8 mouse cellular contexts compared by ENCODE assay signal in genomic region chr11:75655621-75656545, GRCm38 (mm10). TPM values are rescaled to one million over a fixed set of nuclear protein-coding genes. Genes with fewer than 3 reads are reported as not detected.
DNase-seq lines count a peak whose midpoint lies in the region; ATAC-seq and TF ChIP-seq lines count a peak whose summit lies in the region.

No protein-coding gene starts in this region.

- peak overlapping the region; percentile 81 for H3K27ac ChIP-seq in embryonic facial prominence, embryonic 10.5 days (replicated peaks)
- peak overlapping the region; percentile 84 for H3K27ac ChIP-seq in kidney, adult 2 months (ENCODE audit: insufficient read depth, low read depth, low read length)
- H3K27ac ChIP-seq in liver, embryonic 15.5 days (replicated peaks) = peak overlapping the region; percentile 89
- H3K27ac ChIP-seq in neural tube, embryonic 12.5 days = no peak overlapping the region
- peak overlapping the region; percentile 97 for H3K27ac ChIP-seq in stomach, postnatal 0 days (replicated peaks)

- peak; percentile 92 for DNase-seq in 3134 (ENCODE audit: extremely low read depth, insufficient read length, low spot score)
- DNase-seq in adrenal gland, adult (ENCODE audit: inconsistent age in 2 of 2, low spot score in 1 of 2) = peak; percentile 90 to 97
- DNase-seq in embryonic facial prominence, embryonic 10.5 days (ENCODE audit: low spot score) = peak; percentile 79
- DNase-seq in heart, adult 8-10 months (ENCODE audit: low spot score) = peak; percentile 87
- DNase-seq in kidney, adult 2 months = peak; percentile 89
- DNase-seq in stomach, postnatal 0 days (ENCODE audit: low spot score) = peak; percentile 88

- no peak for TF ChIP-seq EP300 in stomach, postnatal 0 days (optimal IDR thresholded peaks at IDR 0.05)

- ATAC-seq in liver, embryonic 15.5 days (ENCODE audit: insufficient read depth) = peak; percentile 29
- ATAC-seq in neural tube, embryonic 12.5 days (ENCODE audit: low FRiP score, low read depth) = no peak
- peak; percentile 64 for ATAC-seq in stomach, postnatal 0 days (ENCODE audit: low FRiP score, low TSS enrichment)

- H3K9ac ChIP-seq in liver, embryonic 15.5 days = peak overlapping the region; percentile 81
- peak overlapping the region; percentile 73 for H3K9ac ChIP-seq in neural tube, embryonic 12.5 days
- peak overlapping the region; percentile 93 for H3K9ac ChIP-seq in stomach, postnatal 0 days (ENCODE audit: low read length)

- peak overlapping the region; percentile 69 for H3K4me3 ChIP-seq in embryonic facial prominence, embryonic 10.5 days
- H3K4me3 ChIP-seq in kidney, adult 2 months (ENCODE audit: insufficient read depth, low read depth, low read length) = peak overlapping the region; percentile 78
- H3K4me3 ChIP-seq in liver, embryonic 15.5 days (replicated peaks) = peak overlapping the region; percentile 83
- H3K4me3 ChIP-seq in neural tube, embryonic 12.5 days = peak overlapping the region; percentile 50
- peak overlapping the region; percentile 86 for H3K4me3 ChIP-seq in stomach, postnatal 0 days (ENCODE audit: low read depth, low read length)

- H3K9me3 ChIP-seq in embryonic facial prominence, embryonic 10.5 days = no peaks in the 10 kb centered on the region
- H3K9me3 ChIP-seq in liver, embryonic 15.5 days (replicated peaks) = no peaks in the 10 kb centered on the region
- H3K9me3 ChIP-seq in neural tube, embryonic 12.5 days = no peaks in the 10 kb centered on the region
- H3K9me3 ChIP-seq in stomach, postnatal 0 days (ENCODE audit: control insufficient read depth, low read length) = no peaks in the 10 kb centered on the region

- H3K36me3 ChIP-seq in embryonic facial prominence, embryonic 10.5 days (replicated peaks) = peaks cover 22% of the 10 kb centered on the region
- no peaks in the 10 kb centered on the region; the same call in 1 of the 2 replicates for H3K36me3 ChIP-seq in kidney, adult 2 months (ENCODE audit: control insufficient read depth, insufficient read depth, low read length)
- H3K36me3 ChIP-seq in liver, embryonic 15.5 days (replicated peaks) = peaks cover 35% of the 10 kb centered on the region
- H3K36me3 ChIP-seq in neural tube, embryonic 12.5 days = peaks cover 9% of the 10 kb centered on the region; the same call in 1 of the 2 replicates
- peaks cover 15% of the 10 kb centered on the region for H3K36me3 ChIP-seq in stomach, postnatal 0 days (ENCODE audit: control insufficient read depth, insufficient read depth, low read length)

- no peak for TF ChIP-seq CTCF in kidney, adult 2 months (conservative IDR thresholded peaks at IDR 0.05; ENCODE audit: insufficient read depth, insufficient read length, low read depth, low read length)
- no peak for TF ChIP-seq CTCF in stomach, postnatal 0 days (IDR thresholded peaks at IDR 0.05; ENCODE audit: low read depth)

- H3K27me3 ChIP-seq in embryonic facial prominence, embryonic 10.5 days (replicated peaks; ENCODE audit: low read depth, poor library complexity, severe bottlenecking) = peaks cover 54% of the 10 kb centered on the region
- no peaks in the 10 kb centered on the region for H3K27me3 ChIP-seq in kidney, adult 2 months (replicated peaks; ENCODE audit: control insufficient read depth, insufficient read depth, low read length)
- H3K27me3 ChIP-seq in liver, embryonic 15.5 days = no peaks in the 10 kb centered on the region
- H3K27me3 ChIP-seq in neural tube, embryonic 12.5 days (replicated peaks) = peaks cover 37% of the 10 kb centered on the region
- no peaks in the 10 kb centered on the region for H3K27me3 ChIP-seq in stomach, postnatal 0 days (ENCODE audit: control insufficient read depth, insufficient read depth, low read length)

- TF ChIP-seq POLR2A in kidney, adult 2 months (IDR thresholded peaks at IDR 0.05; ENCODE audit: low read depth, low read length) = no peak

- H3K4me2 ChIP-seq in liver, embryonic 15.5 days = peak overlapping the region; percentile 100
- peak overlapping the region; percentile 95 for H3K4me2 ChIP-seq in neural tube, embryonic 12.5 days (replicated peaks)
- H3K4me2 ChIP-seq in stomach, postnatal 0 days (replicated peaks; ENCODE audit: low read depth) = peak overlapping the region; percentile 84

- WGBS in embryonic facial prominence, embryonic 10.5 days = 2% methylated on average over 78 of the region's 78 CpGs
- 2% methylated on average over 74 of the region's 78 CpGs for WGBS in kidney, adult 2 months
- WGBS in liver, embryonic 15.5 days (ENCODE audit: insufficient replicate concordance) = under 1% methylated on average over 78 of the region's 78 CpGs
- WGBS in neural tube, embryonic 12.5 days = 2% methylated on average over 78 of the region's 78 CpGs
- 1% methylated on average over 68 of the region's 78 CpGs for WGBS in stomach, postnatal 0 days

- peaks cover 62% of the 10 kb centered on the region for H3K4me1 ChIP-seq in embryonic facial prominence, embryonic 10.5 days
- peaks cover 36% of the 10 kb centered on the region for H3K4me1 ChIP-seq in kidney, adult 2 months (ENCODE audit: control insufficient read depth, insufficient read depth, low read length)
- H3K4me1 ChIP-seq in liver, embryonic 15.5 days (replicated peaks) = peaks cover 74% of the 10 kb centered on the region
- peaks cover 36% of the 10 kb centered on the region for H3K4me1 ChIP-seq in neural tube, embryonic 12.5 days
- peaks cover 13% of the 10 kb centered on the region for H3K4me1 ChIP-seq in stomach, postnatal 0 days (replicated peaks; ENCODE audit: control insufficient read depth, insufficient read depth)

RNA-seq across cellular contexts. Expression of gene Myo1c, which starts 5.6 kb away (rescaled TPM):
- polyA plus RNA-seq in embryonic facial prominence, embryonic 10.5 days (2016; fragmentation: Nextera tagmentation; extraction: Ambion mirVana) = 19.3 and 22.3 TPM in 2 replicates
- 10 to 100 TPM; 84.0 to 98.9 (median 92.7) TPM for total RNA-seq in heart, adult 8-10 months (2022)
- polyA plus RNA-seq in kidney, adult 2 months (2012; rRNA removed) = 88.9 and 99.7 TPM in 2 replicates
- polyA plus RNA-seq in liver, embryonic 15.5 days (2015; fragmentation: Nextera tagmentation; extraction: Ambion mirVana) = 20.6 and 24.5 TPM in 2 replicates
- 14.0 and 16.8 TPM in 2 replicates for polyA plus RNA-seq in neural tube, embryonic 12.5 days (2016; fragmentation: Nextera tagmentation; extraction: Ambion mirVana)
- polyA plus RNA-seq in stomach, postnatal 0 days (2015; fragmentation: Nextera tagmentation; extraction: Ambion mirVana) = 41.8 and 41.9 TPM in 2 replicates

RNA-seq across cellular contexts. Expression of gene Crk, which starts 23.2 kb away (rescaled TPM):
- polyA plus RNA-seq in embryonic facial prominence, embryonic 10.5 days (2016; fragmentation: Nextera tagmentation; extraction: Ambion mirVana) = 112 and 114 TPM in 2 replicates
- 10 to 100 TPM; 73.0 to 84.5 (median 75.2) TPM for total RNA-seq in heart, adult 8-10 months (2022)
- 48.4 and 62.4 TPM in 2 replicates for polyA plus RNA-seq in kidney, adult 2 months (2012; rRNA removed)
- polyA plus RNA-seq in liver, embryonic 15.5 days (2015; fragmentation: Nextera tagmentation; extraction: Ambion mirVana) = 32.3 and 33.9 TPM in 2 replicates
- polyA plus RNA-seq in neural tube, embryonic 12.5 days (2016; fragmentation: Nextera tagmentation; extraction: Ambion mirVana) = 127 and 137 TPM in 2 replicates
- polyA plus RNA-seq in stomach, postnatal 0 days (2015; fragmentation: Nextera tagmentation; extraction: Ambion mirVana) = 63.5 and 68.8 TPM in 2 replicates

RNA-seq across cellular contexts. Expression of gene Inpp5k, which starts 25.1 kb away (rescaled TPM):
- polyA plus RNA-seq in embryonic facial prominence, embryonic 10.5 days (2016; fragmentation: Nextera tagmentation; extraction: Ambion mirVana) = 16.5 and 19.0 TPM in 2 replicates
- 10 to 100 TPM; 29.3 to 34.3 (median 32.3) TPM for total RNA-seq in heart, adult 8-10 months (2022)
- 69.1 and 71.5 TPM in 2 replicates for polyA plus RNA-seq in kidney, adult 2 months (2012; rRNA removed)
- 16.0 and 18.3 TPM in 2 replicates for polyA plus RNA-seq in liver, embryonic 15.5 days (2015; fragmentation: Nextera tagmentation; extraction: Ambion mirVana)
- 31.4 and 31.5 TPM in 2 replicates for polyA plus RNA-seq in neural tube, embryonic 12.5 days (2016; fragmentation: Nextera tagmentation; extraction: Ambion mirVana)
- polyA plus RNA-seq in stomach, postnatal 0 days (2015; fragmentation: Nextera tagmentation; extraction: Ambion mirVana) = 19.0 and 22.4 TPM in 2 replicates
